Mouse (Mus musculus): Measurements from ENCODE around the gene Txlna. TPM values are rescaled to one million over a fixed set of nuclear protein-coding genes. Genes with fewer than 3 reads are reported as not detected.

The Txlna gene
- total RNA-seq (2023) = 55.2 TPM

GRCm38 (mm10) chr4:129640638-129641467 lies at the start of gene Txlna:
Gene Txlna (minus strand): TSS chr4:129641065.

GRCm38 (mm10) chr4:129672083-129672877 lies 31.4 kb upstream of the Txlna start, which contains the start of gene Kpna6:
Gene Kpna6 (minus strand): TSS chr4:129672767.

GRCm38 (mm10) chr4:129623681-129624091 lies 17.2 kb downstream of the Txlna start, which contains the start of gene Ccdc28b:
Gene Ccdc28b (minus strand): TSS chr4:129623947.

GRCm38 (mm10) chr4:129618786-129619691 lies 21.8 kb downstream of the Txlna start, which contains the start of gene Iqcc:
Gene Iqcc (minus strand): TSS chr4:129619099.

GRCm38 (mm10) chr4:129614093-129614492 lies 26.8 kb downstream of the Txlna start, which contains the start of gene Dcdc2b:
Gene Dcdc2b (minus strand): TSS chr4:129614257.

GRCm38 (mm10) chr4:129600233-129601158 lies 40.4 kb downstream of the Txlna start, which contains the start of the genes Eif3i and Tmem234:
Gene Eif3i (minus strand): TSS chr4:129600648.
Gene Tmem234 (plus strand): TSS chr4:129600668.

GRCm38 (mm10) chr4:129578466-129578865 lies 62.4 kb downstream of the Txlna start, which contains the start of gene Fam167b:
Gene Fam167b (minus strand): TSS chr4:129578549.

Other genes starting within 250 kb of the Txlna start
- not detected for gene Zbtb8b, start 200.2 kb downstream of the Txlna start, total RNA-seq (2023)
- gene Bsdc1, start 179.5 kb downstream of the Txlna start, total RNA-seq (2023) = 140 TPM
- gene Tssk3, start 150.0 kb downstream of the Txlna start, total RNA-seq (2023) = not detected
- 1.9 TPM for gene Fam229a, start 149.9 kb downstream of the Txlna start, total RNA-seq (2023)
- gene Marcksl1, start 127.5 kb downstream of the Txlna start, total RNA-seq (2023) = 17.4 TPM
- gene Hdac1, start 98.4 kb downstream of the Txlna start, total RNA-seq (2023) = 122 TPM
- gene Lck, start 67.4 kb downstream of the Txlna start, total RNA-seq (2023) = 793 TPM
- gene Fam167b, start 62.5 kb downstream of the Txlna start, total RNA-seq (2023) = not detected
- gene Eif3i, start 40.4 kb downstream of the Txlna start, total RNA-seq (2023) = 175 TPM
- gene Tmem234, start 40.4 kb downstream of the Txlna start, total RNA-seq (2023) = 133 TPM
- gene Dcdc2b, start 26.8 kb downstream of the Txlna start, total RNA-seq (2023) = 4.4 TPM
- 22.7 TPM for gene Iqcc, start 22.0 kb downstream of the Txlna start, total RNA-seq (2023)
- gene Ccdc28b, start 17.1 kb downstream of the Txlna start, total RNA-seq (2023) = 8.2 TPM
- 31.3 TPM for gene Kpna6, start 31.7 kb upstream of the Txlna start, total RNA-seq (2023)
- gene Tmem39b, start 55.8 kb upstream of the Txlna start, total RNA-seq (2023) = 13.5 TPM
- 132 TPM for gene Khdrbs1, start 101.2 kb upstream of the Txlna start, total RNA-seq (2023)
- gene Ptp4a2, start 170.2 kb upstream of the Txlna start, total RNA-seq (2023) = 328 TPM